Mouse (Mus musculus): ENCODE measurements around the gene Fibp. TPM values are rescaled to one million over a fixed set of nuclear protein-coding genes. Genes with fewer than 3 reads are reported as not detected.

The Fibp gene
- polyA plus RNA-seq, 1 experiment from 2014 or later = 85.4 TPM

- Histone ChIP-seq H3K36me3 (peaks cover 57% of the 10 kb centered on the region), H3K27ac (ENCODE audit: poor library complexity, severe bottlenecking) (peak overlapping the region; percentile 91; the same call in 1 of the 2 replicates)
- ATAC-seq (ENCODE audit: insufficient number of reproducible peaks, low FRiP score) = no peak
Measured at GRCm38 (mm10) chr19:5423561-5423960, 36.9 kb upstream of the Fibp start.

DNA sequence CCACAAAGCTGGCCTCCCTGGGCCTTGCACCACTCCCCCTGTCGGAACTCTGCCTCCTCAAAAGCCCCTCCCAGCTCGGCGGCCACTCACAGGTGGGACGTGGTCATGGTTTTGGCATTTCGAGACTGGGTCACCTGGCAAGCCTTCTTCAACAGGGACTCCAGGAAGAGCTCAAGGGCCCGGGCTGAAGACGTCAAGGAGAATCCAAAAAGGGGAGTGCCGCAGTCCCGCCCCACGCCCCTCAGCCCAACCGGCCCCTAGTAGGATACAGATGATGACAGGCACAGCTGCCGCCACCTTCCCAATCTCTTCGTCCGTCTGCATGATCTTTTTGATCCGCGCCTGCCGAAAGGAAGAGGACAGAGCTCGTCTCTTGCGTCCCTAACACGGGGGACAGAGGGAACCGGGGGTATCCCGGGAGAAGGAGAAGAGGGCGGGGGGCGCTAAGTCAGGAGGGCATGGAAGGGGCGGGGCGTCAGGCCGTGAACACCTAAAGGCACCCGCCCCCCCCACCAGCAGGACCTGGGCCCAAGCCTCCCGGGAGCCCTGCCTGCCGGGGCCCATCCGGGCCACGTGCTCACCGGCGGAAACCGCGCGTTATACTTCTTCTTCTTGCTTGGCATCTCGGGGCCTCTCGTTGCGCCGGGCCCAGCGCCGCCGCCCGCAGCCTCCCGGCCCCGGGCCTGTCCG lies 36.2 kb upstream of the Fibp start:
- Histone ChIP-seq H3K36me3 (peaks cover 57% of the 10 kb centered on the region), H3K27me3 (replicated peaks) (no peaks in the 10 kb centered on the region), H3K4me1 (replicated peaks) (peaks cover 29% of the 10 kb centered on the region), H3K4me2 (peak overlapping the region; percentile 94), H3K4me3 (peak overlapping the region; percentile 89), H3K9ac (peak overlapping the region; percentile 91), H3K27ac (ENCODE audit: poor library complexity, severe bottlenecking) (peak overlapping the region; percentile 91), H3K9me3 (replicated peaks) (no peaks in the 10 kb centered on the region)
- WGBS = under 1% methylated on average over 47 of the region's 48 CpGs
- peak; percentile 74 for ATAC-seq (ENCODE audit: insufficient number of reproducible peaks, low FRiP score)

More at GRCm38 (mm10) chr19:5423561-5423960, 36.9 kb upstream of the Fibp start:
- Histone ChIP-seq H3K9ac (peak overlapping the region; percentile 91), H3K4me3 (peak overlapping the region; percentile 89), H3K4me2 (peak overlapping the region; percentile 94), H3K9me3 (replicated peaks) (no peaks in the 10 kb centered on the region), H3K27me3 (replicated peaks) (no peaks in the 10 kb centered on the region), H3K4me1 (replicated peaks) (peaks cover 29% of the 10 kb centered on the region)
- WGBS = 65% methylated on average over 12 of the region's 12 CpGs

GRCm38 (mm10) chr19:5424782-5425741 lies 35.4 kb upstream of the Fibp start, which contains the start of the genes Drap1 and AI837181:
Gene Drap1, minus strand, starts transcription at chr19:5424979.
Gene AI837181, plus strand, starts transcription at chr19:5425144.
- ATAC-seq (ENCODE audit: insufficient number of reproducible peaks, low FRiP score) = peak; percentile 91
- Histone ChIP-seq H3K9me3 (replicated peaks) (no peaks in the 10 kb centered on the region), H3K4me3 (peak within 1 kb of the TSS; percentile 89), H3K27me3 (replicated peaks) (no peaks in the 10 kb centered on the region), H3K9ac (peak within 1 kb of the TSS; percentile 91), H3K4me1 (replicated peaks) (peaks cover 29% of the 10 kb centered on the region), H3K4me2 (peak within 1 kb of the TSS; percentile 94), H3K27ac (ENCODE audit: poor library complexity, severe bottlenecking) (peak within 1 kb of the TSS; percentile 91), H3K36me3 (peaks cover 50% of the 10 kb centered on the region)
- under 1% methylated on average over 77 of the region's 87 CpGs for WGBS

- Histone ChIP-seq H3K27me3 (replicated peaks) (no peaks in the 10 kb centered on the region), H3K9ac (peak overlapping the region; percentile 89), H3K27ac (ENCODE audit: poor library complexity, severe bottlenecking) (peak overlapping the region; percentile 81; the same call in 1 of the 2 replicates), H3K4me1 (replicated peaks) (peaks cover 29% of the 10 kb centered on the region), H3K36me3 (peaks cover 40% of the 10 kb centered on the region), H3K9me3 (replicated peaks) (no peaks in the 10 kb centered on the region), H3K4me2 (peak overlapping the region; percentile 83), H3K4me3 (peak overlapping the region; percentile 89)
- no peak for ATAC-seq (ENCODE audit: insufficient number of reproducible peaks, low FRiP score)
- WGBS = 90% methylated on average over 18 of the region's 18 CpGs
Measured at GRCm38 (mm10) chr19:5425906-5426565, 34.4 kb upstream of the Fibp start.

- no peak overlapping the region for H3K27ac ChIP-seq (ENCODE audit: poor library complexity, severe bottlenecking)
- peak overlapping the region; percentile 83; the same call in 1 of the 2 replicates for H3K4me2 ChIP-seq
- H3K9ac ChIP-seq = no peak overlapping the region
- ATAC-seq (ENCODE audit: insufficient number of reproducible peaks, low FRiP score) = no peak
- H3K27me3 ChIP-seq (replicated peaks) = no peaks in the 10 kb centered on the region
- H3K4me3 ChIP-seq = peak overlapping the region; percentile 89
- peaks cover 29% of the 10 kb centered on the region for H3K4me1 ChIP-seq (replicated peaks)
- no peaks in the 10 kb centered on the region for H3K9me3 ChIP-seq (replicated peaks)
- peaks cover 35% of the 10 kb centered on the region for H3K36me3 ChIP-seq
- 92% methylated on average over 13 of the region's 13 CpGs for WGBS
Measured at GRCm38 (mm10) chr19:5426640-5427290, 33.6 kb upstream of the Fibp start.

DNA sequence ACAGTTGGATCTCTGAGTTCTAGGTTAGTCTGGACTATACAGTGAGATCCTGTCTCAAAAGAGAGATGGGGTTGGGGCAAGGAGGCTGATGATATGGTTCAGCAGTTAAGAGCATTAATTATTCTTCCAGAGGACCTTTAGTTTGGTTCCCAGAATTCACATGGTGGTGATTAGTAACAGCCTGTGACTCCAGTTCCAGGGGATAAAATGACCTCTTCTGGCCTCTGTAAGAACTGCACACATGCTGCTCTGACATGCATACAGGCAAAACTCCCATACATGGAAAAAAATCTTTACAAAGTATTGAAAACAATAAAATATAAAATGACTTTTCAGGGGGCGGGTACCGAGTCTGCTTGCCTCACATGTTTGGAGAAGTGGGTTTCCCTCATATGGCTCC lies 32.3 kb upstream of the Fibp start:
- Histone ChIP-seq H3K4me1 (replicated peaks) (peaks cover 30% of the 10 kb centered on the region), H3K9me3 (replicated peaks) (no peaks in the 10 kb centered on the region), H3K27ac (ENCODE audit: poor library complexity, severe bottlenecking) (no peak overlapping the region), H3K27me3 (replicated peaks) (no peaks in the 10 kb centered on the region), H3K36me3 (peaks cover 23% of the 10 kb centered on the region), H3K4me3 (no peak overlapping the region), H3K4me2 (no peak overlapping the region), H3K9ac (no peak overlapping the region)
- ATAC-seq (ENCODE audit: insufficient number of reproducible peaks, low FRiP score) = no peak
- WGBS = 83% methylated on average over 2 of the region's 2 CpGs

GRCm38 (mm10) chr19:5429219-5429618 lies 31.2 kb upstream of the Fibp start:
- Histone ChIP-seq H3K4me1 (replicated peaks) (peaks cover 31% of the 10 kb centered on the region), H3K27ac (ENCODE audit: poor library complexity, severe bottlenecking) (no peak overlapping the region), H3K4me2 (no peak overlapping the region), H3K27me3 (replicated peaks) (no peaks in the 10 kb centered on the region), H3K4me3 (no peak overlapping the region), H3K36me3 (peaks cover 18% of the 10 kb centered on the region), H3K9me3 (replicated peaks) (no peaks in the 10 kb centered on the region), H3K9ac (no peak overlapping the region)
- no peak for ATAC-seq (ENCODE audit: insufficient number of reproducible peaks, low FRiP score)
- WGBS = 73% methylated on average over 4 of the region's 4 CpGs

DNA sequence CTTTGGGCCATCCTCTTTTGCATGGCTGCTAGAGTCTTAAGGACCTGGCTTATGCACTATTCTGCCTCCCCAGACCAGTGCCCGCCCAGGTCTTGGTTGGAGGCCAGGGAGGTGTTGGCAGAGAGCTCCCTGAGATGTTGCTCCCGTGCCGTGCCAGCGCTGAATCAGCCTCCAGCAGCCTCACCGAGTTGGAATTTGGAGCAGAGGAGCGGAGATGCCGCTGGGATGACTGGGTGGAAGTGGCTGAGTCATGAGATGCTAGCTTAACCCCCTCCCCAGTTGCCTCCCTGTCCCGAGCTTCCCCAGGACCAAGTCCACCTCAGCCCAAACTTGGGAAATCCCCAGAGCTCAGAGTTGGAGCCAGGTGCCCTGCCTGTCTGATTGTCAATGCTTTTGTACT lies 30.6 kb upstream of the Fibp start:
- ATAC-seq (ENCODE audit: insufficient number of reproducible peaks, low FRiP score) = no peak
- Histone ChIP-seq H3K36me3 (peaks cover 18% of the 10 kb centered on the region), H3K9ac (no peak overlapping the region), H3K27ac (ENCODE audit: poor library complexity, severe bottlenecking) (no peak overlapping the region), H3K27me3 (replicated peaks) (no peaks in the 10 kb centered on the region), H3K4me1 (replicated peaks) (peaks cover 35% of the 10 kb centered on the region), H3K4me2 (no peak overlapping the region), H3K4me3 (no peak overlapping the region), H3K9me3 (replicated peaks) (no peaks in the 10 kb centered on the region)
- 69% methylated on average over 8 of the region's 8 CpGs for WGBS

DNA sequence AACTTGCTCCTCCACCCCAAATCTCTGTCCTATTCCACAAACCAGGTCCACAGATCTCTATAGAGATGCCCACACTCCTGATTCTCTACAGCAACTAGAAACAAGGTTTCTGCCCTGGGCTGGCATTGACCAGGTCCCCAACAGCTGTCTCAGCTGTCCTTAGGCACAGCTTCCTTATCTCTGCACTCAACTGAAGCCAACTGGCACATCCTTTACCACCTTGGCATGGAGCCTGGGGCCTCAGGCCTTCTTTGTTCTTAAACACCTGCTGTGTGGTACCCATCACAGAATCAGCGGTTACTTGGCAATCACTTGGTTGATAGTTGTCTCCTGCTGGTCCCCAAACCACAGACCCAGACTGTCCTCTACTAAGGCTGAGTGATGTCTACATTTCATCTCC lies 30.0 kb upstream of the Fibp start:
- WGBS = 72% methylated on average over 1 of the region's 1 CpGs
- peaks cover 18% of the 10 kb centered on the region for H3K36me3 ChIP-seq
- no peak overlapping the region for H3K27ac ChIP-seq (ENCODE audit: poor library complexity, severe bottlenecking)

GRCm38 (mm10) chr19:5431911-5432464 lies 28.4 kb upstream of the Fibp start:
- WGBS = 77% methylated on average over 4 of the region's 4 CpGs
- ATAC-seq (ENCODE audit: insufficient number of reproducible peaks, low FRiP score) = no peak
- Histone ChIP-seq H3K4me1 (replicated peaks) (peaks cover 20% of the 10 kb centered on the region), H3K27ac (ENCODE audit: poor library complexity, severe bottlenecking) (no peak overlapping the region), H3K4me2 (no peak overlapping the region), H3K9ac (no peak overlapping the region), H3K36me3 (peaks cover 7% of the 10 kb centered on the region), H3K4me3 (no peak overlapping the region), H3K27me3 (replicated peaks) (no peaks in the 10 kb centered on the region), H3K9me3 (replicated peaks) (no peaks in the 10 kb centered on the region)

More for the DNA sequence above, 30.0 kb upstream of the Fibp start:
- no peak overlapping the region for H3K4me3 ChIP-seq
- H3K9ac ChIP-seq = no peak overlapping the region
- no peak overlapping the region for H3K4me2 ChIP-seq
- no peak for ATAC-seq (ENCODE audit: insufficient number of reproducible peaks, low FRiP score)
- H3K9me3 ChIP-seq (replicated peaks) = no peaks in the 10 kb centered on the region
- H3K27me3 ChIP-seq (replicated peaks) = no peaks in the 10 kb centered on the region
- peaks cover 35% of the 10 kb centered on the region for H3K4me1 ChIP-seq (replicated peaks)
